Mouse (Mus musculus) liver, embryonic 13.5 days (tissue): ENCODE results near the gene Gm20538. TPM values are rescaled to one million over a fixed set of nuclear protein-coding genes. Genes with fewer than 3 reads are reported as not detected.
A peak's percentile ranks its signal among the peaks of the same experiment; 100 is the strongest.

Experiments used
- ATAC-seq: fragments of 200-750 bp; cut with Nextera tagmentation; 2 replicates; pipeline ENCODE4 v1.8.0; 2017; ENCODE audit warnings: low read depth, mild to moderate bottlenecking, moderate number of reproducible peaks, moderate library complexity
- DNase-seq: peaks from one replicate; pipeline ENCODE4 v3.0.0; 2022
- H3K27ac ChIP-seq: fragments of 300-500 bp; sonication (generic); 2 replicates; pipeline ENCODE4 v1.5.1; 2015; ENCODE audit warnings: moderate library complexity, mild to moderate bottlenecking, inconsistent platforms
- H3K27me3 ChIP-seq: fragments of 300-500 bp; sonication (generic); 2 replicates; pipeline ENCODE4 v1.6.1; 2015; ENCODE audit warnings: mild to moderate bottlenecking, inconsistent platforms
- H3K36me3 ChIP-seq: fragments of 300-500 bp; sonication (generic); 2 replicates; pipeline ENCODE4 v1.6.1; 2015; ENCODE audit warnings: mild to moderate bottlenecking, inconsistent platforms
- H3K4me1 ChIP-seq: fragments of 300-500 bp; sonication (generic); replicated peaks from 2 replicates; pipeline ENCODE4 v1.6.1; 2015; ENCODE audit warnings: inconsistent platforms
- H3K4me2 ChIP-seq: fragments of 300-500 bp; sonication (generic); 2 replicates; pipeline ENCODE4 v1.6.1; 2015; ENCODE audit warnings: inconsistent platforms, mild to moderate bottlenecking, moderate library complexity
- H3K4me3 ChIP-seq: fragments of 300-500 bp; sonication (generic); replicated peaks from 2 replicates; pipeline ENCODE4 v1.5.1; 2015; ENCODE audit warnings: mild to moderate bottlenecking, inconsistent platforms
- H3K9ac ChIP-seq: fragments of 300-500 bp; sonication (generic); 2 replicates; pipeline ENCODE4 v1.6.1; 2015; ENCODE audit warnings: mild to moderate bottlenecking, inconsistent platforms
- H3K9me3 ChIP-seq: fragments of 300-500 bp; sonication (generic); replicated peaks from 2 replicates; pipeline ENCODE4 v1.6.1; 2016; ENCODE audit warnings: inconsistent platforms
- WGBS: fragments of 180-500 bp; shearing (Covaris S2); methylation state at CpG from one replicate; pipeline ENCODE4 v1.1.7; 2015; ENCODE audit not compliant: insufficient replicate concordance; 5-methylcytosine and 5-hydroxymethylcytosine counted together
- polyA plus RNA-seq: library from polyadenylated mRNA; unstranded; fragments of >200 nt; fragmentation: Nextera tagmentation; extraction: Ambion mirVana; gene quantifications from 2 replicates; pipeline ENCODE4 v1.2.1, GENCODE M21; 2015

The Gm20538 gene
- polyA plus RNA-seq, 1 experiment from 2014 or later, result not detected

DNA sequence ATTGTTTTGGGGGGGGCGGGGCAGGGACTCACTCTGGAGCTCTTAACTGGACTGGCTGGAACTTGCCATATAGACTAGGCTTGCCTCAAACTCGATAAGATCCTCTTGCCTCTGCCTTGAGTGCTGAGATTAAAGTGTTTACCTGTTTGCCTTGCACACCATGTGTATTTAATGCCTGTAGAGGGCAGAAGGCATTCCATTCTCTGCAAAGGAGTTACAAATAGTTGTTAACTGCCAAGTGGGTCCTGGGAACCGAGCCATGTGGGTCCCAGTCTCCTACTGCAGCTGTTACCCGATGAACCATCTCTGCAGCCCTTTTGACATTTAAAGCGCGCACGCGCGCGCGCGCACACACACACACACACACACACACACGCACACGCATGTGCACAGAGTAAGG lies 11.4 kb upstream of the Gm20538 start:
- peak overlapping the region; percentile 84 for H3K4me2 ChIP-seq

DNA sequence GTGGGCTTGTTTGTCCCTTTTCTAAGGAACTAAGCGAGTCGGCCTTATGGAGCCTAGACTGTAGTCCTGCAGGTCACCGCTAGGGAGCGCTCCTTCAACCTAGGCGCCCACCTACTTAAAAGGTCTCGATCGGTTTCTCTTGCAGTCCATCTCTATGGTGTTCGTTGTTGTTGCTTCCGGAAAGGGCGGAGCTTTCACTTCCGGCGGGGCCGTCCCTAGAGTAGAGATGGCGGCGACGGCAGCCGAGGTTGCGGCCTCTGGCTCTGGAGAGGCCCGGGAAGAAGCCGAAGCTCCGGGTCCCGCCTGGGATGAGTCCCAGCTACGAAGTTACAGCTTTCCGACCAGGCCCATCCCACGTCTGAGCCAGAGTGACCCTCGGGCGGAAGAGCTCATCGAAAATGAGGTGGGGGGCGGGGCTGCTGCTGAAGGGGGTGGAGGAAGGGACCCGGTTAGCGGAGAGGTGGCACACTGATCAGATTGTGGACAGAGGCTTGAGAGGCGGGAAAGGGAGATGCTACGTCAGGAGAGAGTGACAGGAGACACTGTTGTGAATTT lies 10.1 kb upstream of the Gm20538 start, which contains the start of gene Hif1an:
Gene Hif1an, plus strand, starts transcription at position 199 of the 555 bp plus-strand sequence.
- H3K27ac ChIP-seq, result peak within 1 kb of the TSS; percentile 77
- peak within 1 kb of the TSS; percentile 78 for H3K4me3 ChIP-seq
- H3K36me3 ChIP-seq, result peaks cover 37% of the 10 kb centered on the region
- under 1% methylated on average over 33 of the region's 33 CpGs for WGBS
- peaks cover 21% of the 10 kb centered on the region for H3K4me1 ChIP-seq
- no peaks in the 10 kb centered on the region for H3K9me3 ChIP-seq
- H3K4me2 ChIP-seq, result peak within 1 kb of the TSS; percentile 84
- H3K27me3 ChIP-seq, result peaks cover 9% of the 10 kb centered on the region
- H3K9ac ChIP-seq, result peak within 1 kb of the TSS; percentile 80
- ATAC-seq (peak; percentile 98), DNase-seq (peak; percentile 91)

More for the DNA sequence above, 11.4 kb upstream of the Gm20538 start:
- Histone ChIP-seq H3K9me3 (no peaks in the 10 kb centered on the region), H3K9ac (no peak overlapping the region), H3K27ac (no peak overlapping the region), H3K27me3 (no peaks in the 10 kb centered on the region), H3K4me1 (peaks cover 21% of the 10 kb centered on the region), H3K4me3 (peak overlapping the region; percentile 78; the same call in 1 of the 2 replicates), H3K36me3 (peaks cover 50% of the 10 kb centered on the region)
- DNase-seq, result no peak
- 89% methylated on average over 14 of the region's 14 CpGs for WGBS
- ATAC-seq, result no peak

DNA sequence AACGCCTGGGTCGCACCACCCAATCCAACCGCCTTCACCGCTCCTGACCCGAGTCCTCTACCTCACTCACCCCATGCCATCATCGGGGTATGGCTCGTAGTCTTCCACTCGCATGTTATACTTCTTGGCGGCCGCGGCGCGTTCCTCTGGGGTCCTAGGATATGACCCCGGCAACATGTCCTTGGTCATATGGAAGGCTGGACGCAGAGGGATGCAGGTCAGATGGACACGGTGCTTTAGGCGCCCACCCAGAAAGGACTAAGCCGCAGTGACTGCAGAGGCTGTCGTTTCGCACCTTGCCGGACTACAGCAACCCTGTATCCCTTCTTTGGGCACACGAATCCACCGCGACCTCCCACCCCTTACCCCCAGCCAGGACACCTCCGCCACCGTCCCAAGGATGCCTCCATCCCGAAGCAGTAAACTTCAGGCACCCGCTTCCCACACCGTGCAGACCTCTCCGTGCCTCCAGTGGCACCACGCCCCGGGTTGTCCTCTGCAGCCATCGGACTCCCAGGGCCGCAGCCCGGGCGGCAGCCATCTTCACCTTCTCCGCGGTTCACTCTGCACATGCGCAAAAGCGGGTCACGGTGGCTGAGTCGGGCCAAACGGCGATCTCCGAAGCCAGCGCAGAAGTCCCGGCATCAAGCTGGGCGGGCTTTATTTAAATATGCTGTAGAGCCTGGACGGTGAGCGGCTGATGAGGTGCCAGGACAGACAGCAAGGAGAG lies 2.4 kb upstream of the Gm20538 start, which contains the start of gene Ndufb8:
Gene Ndufb8, minus strand, starts transcription at position 580 of the 730 bp plus-strand sequence.
- Histone ChIP-seq H3K9me3 (no peaks in the 10 kb centered on the region), H3K4me1 (peaks cover 19% of the 10 kb centered on the region), H3K27ac (peak within 1 kb of the TSS; percentile 70), H3K4me2 (peak within 1 kb of the TSS; percentile 80), H3K27me3 (peaks cover 10% of the 10 kb centered on the region), H3K4me3 (peak within 1 kb of the TSS; percentile 91), H3K36me3 (peaks cover 34% of the 10 kb centered on the region), H3K9ac (peak within 1 kb of the TSS; percentile 92)
- peak; percentile 89 for ATAC-seq
- peak; percentile 92 for DNase-seq
- under 1% methylated on average over 50 of the region's 50 CpGs for WGBS

DNA sequence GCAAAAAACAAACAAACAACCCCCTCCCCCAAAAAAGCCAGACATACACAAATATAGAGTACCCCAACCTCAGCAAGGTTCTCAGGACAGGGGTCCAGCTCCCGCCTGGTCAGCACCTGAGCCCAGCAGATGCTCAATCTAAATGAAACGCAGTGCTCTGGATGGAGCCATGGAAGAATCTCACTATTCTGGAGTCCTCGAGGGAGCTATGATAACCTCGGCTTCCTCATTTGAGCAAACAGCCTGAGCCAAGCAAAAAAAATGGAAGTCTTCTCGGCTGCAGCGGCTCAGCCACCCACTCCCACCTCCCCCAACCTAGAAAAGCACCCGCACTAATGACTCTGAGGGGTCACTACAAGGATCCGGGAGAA lies 1.8 kb upstream of the Gm20538 start:
- H3K9ac ChIP-seq, result peak overlapping the region; percentile 92
- DNase-seq (no peak), ATAC-seq (no peak)
- H3K4me2 ChIP-seq, result peak overlapping the region; percentile 80
- 1% methylated on average over 8 of the region's 8 CpGs for WGBS
- peaks cover 39% of the 10 kb centered on the region for H3K36me3 ChIP-seq
- H3K27me3 ChIP-seq, result peaks cover 10% of the 10 kb centered on the region
- H3K9me3 ChIP-seq, result no peaks in the 10 kb centered on the region
- peaks cover 19% of the 10 kb centered on the region for H3K4me1 ChIP-seq
- H3K27ac ChIP-seq, result peak overlapping the region; percentile 70
- peak overlapping the region; percentile 91 for H3K4me3 ChIP-seq

DNA sequence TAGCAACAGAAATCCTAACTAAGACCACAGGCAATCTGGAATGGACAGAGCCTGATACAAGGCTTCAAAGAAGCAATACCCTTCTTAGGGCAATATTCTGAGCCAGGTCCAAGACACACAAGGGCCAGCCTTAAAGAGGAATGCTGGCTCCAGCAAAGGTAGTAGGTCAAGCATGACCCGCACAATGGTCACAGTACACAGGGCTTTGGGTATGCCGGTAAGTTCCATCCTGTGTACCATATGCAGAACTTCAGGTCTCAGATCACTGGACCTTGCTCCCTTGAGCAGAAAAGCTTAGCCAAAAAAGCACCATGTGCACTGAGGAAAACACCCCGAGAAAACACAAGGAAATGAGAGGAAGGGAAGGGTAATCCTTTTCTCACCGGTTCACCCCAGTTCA lies 655 bp upstream of the Gm20538 start:
- H3K36me3 ChIP-seq, result peaks cover 51% of the 10 kb centered on the region

DNA sequence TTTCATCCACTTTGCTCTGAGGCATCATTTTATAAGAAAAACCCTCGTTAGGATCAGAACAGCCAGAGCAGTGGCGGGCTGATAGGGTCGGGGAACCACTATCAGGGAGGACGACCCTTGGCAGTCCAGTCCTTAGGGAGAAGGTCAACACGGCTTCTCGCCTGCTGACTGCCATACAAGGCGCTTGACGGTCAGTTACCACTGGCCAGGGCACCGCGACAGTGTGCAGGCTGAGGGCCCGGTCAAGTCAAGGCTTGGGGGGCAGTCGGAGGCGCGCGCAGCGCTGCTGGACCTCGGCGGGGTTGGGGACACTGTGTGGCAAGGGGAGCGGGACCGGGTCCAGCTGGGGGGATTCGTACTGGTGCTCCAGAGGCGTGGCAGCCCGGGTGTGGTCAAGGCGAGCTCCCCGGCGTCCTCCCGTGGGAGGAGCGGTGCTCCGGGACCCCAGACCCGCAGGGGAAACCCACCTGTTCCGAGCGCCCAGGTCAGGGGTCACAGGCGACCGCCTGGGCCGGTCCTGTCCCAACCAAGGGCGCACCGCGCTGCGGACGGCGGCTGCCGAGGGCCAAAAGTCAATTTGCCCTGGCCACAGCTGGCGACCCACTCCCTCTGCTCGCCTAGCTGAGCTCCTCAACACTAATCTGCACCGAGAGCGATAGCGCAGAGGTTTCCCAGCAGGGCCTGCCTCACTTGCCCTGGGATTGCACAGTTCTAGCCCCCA lies 7.2 kb downstream of the Gm20538 start, which contains the start of gene Sec31b:
Gene Sec31b, minus strand, starts transcription at position 544 of the 721 bp plus-strand sequence.
- Histone ChIP-seq H3K4me2 (peak within 1 kb of the TSS; percentile 88), H3K9me3 (peaks cover 4% of the 10 kb centered on the region; the same call in 1 of the 2 replicates), H3K9ac (peak within 1 kb of the TSS; percentile 69), H3K27ac (no peak within 1 kb of the TSS), H3K4me1 (peaks cover 18% of the 10 kb centered on the region), H3K27me3 (no peaks in the 10 kb centered on the region), H3K36me3 (peaks cover 28% of the 10 kb centered on the region), H3K4me3 (peak within 1 kb of the TSS; percentile 65)
- peak; percentile 28 for DNase-seq
- under 1% methylated on average over 47 of the region's 47 CpGs for WGBS
- peak; percentile 53 for ATAC-seq

More for the DNA sequence above, 655 bp upstream of the Gm20538 start:
- DNase-seq, result no peak
- no peak for ATAC-seq
- Histone ChIP-seq H3K4me1 (peaks cover 19% of the 10 kb centered on the region), H3K27me3 (peaks cover 7% of the 10 kb centered on the region), H3K9me3 (no peaks in the 10 kb centered on the region), H3K4me2 (no peak overlapping the region; the same call in 1 of the 2 replicates), H3K9ac (no peak overlapping the region), H3K27ac (no peak overlapping the region), H3K4me3 (no peak overlapping the region)
- WGBS, result 82% methylated on average over 4 of the region's 4 CpGs

DNA sequence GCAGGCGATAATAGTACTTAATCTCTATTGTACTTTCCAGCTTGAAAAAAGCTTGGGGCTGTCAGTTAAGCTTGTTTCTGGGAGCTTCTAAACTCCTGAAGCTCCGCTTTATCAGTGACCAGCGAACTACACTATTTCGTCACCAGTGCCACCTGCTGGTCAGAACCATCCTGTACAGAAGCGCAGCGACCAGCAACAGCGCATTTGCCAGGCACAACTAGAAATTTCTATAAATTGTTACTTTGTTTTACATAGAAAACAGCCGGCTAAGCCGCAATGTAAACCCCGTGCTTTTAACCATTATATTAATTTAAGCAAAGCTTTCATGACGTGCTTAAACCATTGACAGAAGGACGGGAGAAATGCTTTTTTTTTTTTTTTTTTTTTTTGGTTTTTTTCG lies 7.9 kb downstream of the Gm20538 start:
- peaks cover 4% of the 10 kb centered on the region; the same call in 1 of the 2 replicates for H3K9me3 ChIP-seq
- H3K36me3 ChIP-seq, result peaks cover 21% of the 10 kb centered on the region
- no peaks in the 10 kb centered on the region for H3K27me3 ChIP-seq
- 0 out of 2 replicates have a peak, but pooled peaks have one; percentile 53 for ATAC-seq
- peak overlapping the region; percentile 65 for H3K4me3 ChIP-seq
- peaks cover 18% of the 10 kb centered on the region for H3K4me1 ChIP-seq
- DNase-seq, result peak; percentile 61
- H3K4me2 ChIP-seq, result peak overlapping the region; percentile 88
- no peak overlapping the region for H3K27ac ChIP-seq
- H3K9ac ChIP-seq, result no peak overlapping the region
- WGBS, result 1% methylated on average over 13 of the region's 13 CpGs

DNA sequence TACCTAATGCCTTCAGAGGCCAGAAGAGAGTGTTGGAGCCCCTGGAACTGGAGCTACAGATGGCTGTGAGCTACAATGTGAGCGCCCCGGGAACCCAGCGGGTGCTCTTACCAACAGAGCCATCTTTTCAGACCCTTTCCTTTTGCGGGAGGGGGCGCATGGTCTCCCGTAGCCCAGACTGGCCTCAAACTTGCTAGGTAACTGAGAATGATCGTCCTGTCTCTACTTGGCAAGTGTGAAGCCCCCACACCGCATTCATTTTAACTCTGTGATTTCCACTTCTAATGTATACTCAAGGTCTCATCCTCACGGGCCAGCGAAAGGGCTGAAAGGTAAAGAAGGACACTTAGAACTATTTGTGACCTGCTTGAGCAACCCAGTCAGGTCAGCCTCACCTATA lies 8.3 kb downstream of the Gm20538 start:
- DNase-seq, result no peak
- Histone ChIP-seq H3K4me3 (0 out of 2 replicates have a peak overlapping the region, but pooled peaks have one; percentile 65), H3K9ac (no peak overlapping the region), H3K27ac (no peak overlapping the region), H3K4me2 (peak overlapping the region; percentile 88), H3K9me3 (peaks cover 4% of the 10 kb centered on the region; the same call in 1 of the 2 replicates), H3K36me3 (peaks cover 17% of the 10 kb centered on the region), H3K4me1 (peaks cover 18% of the 10 kb centered on the region), H3K27me3 (no peaks in the 10 kb centered on the region)
- 66% methylated on average over 10 of the region's 10 CpGs for whole genome bisulfite sequencing
- ATAC-seq, result no peak

DNA sequence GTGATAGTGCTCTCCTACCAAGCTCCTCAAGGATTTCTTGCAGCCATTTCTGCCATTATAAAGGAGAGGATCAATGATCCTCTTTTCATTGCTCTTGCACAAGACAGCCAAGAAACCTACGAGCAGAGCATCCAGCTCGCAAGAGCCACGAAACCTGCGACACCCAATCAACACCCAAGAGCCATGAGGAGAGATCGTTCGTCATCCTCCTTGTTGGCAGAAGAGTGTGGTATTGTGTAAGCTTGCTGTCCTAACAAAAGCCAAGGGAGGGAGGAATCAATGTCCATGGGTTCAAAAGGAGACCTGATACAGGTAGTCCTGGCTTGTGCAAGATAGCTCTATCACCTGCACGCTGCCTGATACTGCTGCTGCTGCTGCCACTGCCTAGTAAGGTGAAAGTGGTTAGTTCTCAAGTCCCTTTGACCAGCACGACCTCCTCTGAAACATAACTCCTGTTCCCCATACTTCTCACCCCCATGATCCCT lies 9.9 kb downstream of the Gm20538 start:
- H3K27me3 ChIP-seq, result no peaks in the 10 kb centered on the region
- H3K4me3 ChIP-seq, result no peak overlapping the region
- no peak for DNase-seq
- WGBS, result 79% methylated on average over 8 of the region's 8 CpGs
- H3K27ac ChIP-seq, result no peak overlapping the region
- H3K4me1 ChIP-seq, result peaks cover 18% of the 10 kb centered on the region
- no peak overlapping the region for H3K4me2 ChIP-seq
- 0 out of 2 replicates have a peak, but pooled peaks cover under 1% of the 10 kb centered on the region for H3K36me3 ChIP-seq
- no peak overlapping the region for H3K9ac ChIP-seq
- peaks cover 4% of the 10 kb centered on the region; the same call in 1 of the 2 replicates for H3K9me3 ChIP-seq
- no peak for ATAC-seq

DNA sequence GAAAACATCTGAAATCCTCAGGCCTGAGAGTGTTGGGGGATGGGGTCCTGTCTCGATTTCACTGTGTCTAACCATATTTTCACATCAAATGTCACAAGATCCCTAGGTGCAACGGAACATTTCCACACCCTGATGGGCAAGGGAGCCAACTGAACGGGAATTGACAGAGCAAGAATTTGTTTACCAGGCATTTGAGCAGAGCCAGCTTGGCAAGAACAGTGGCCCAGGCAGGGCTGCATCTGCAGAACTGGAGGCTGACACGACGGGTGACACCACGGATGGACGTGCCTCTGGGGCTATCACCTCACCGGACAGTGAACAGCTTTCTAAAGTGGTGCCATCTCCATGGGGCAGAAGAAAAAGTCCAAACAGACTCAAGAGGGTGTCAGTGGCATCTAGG lies 15.2 kb downstream of the Gm20538 start:
- no peak for ATAC-seq
- Histone ChIP-seq H3K9me3 (peaks cover 4% of the 10 kb centered on the region; the same call in 1 of the 2 replicates), H3K27ac (no peak overlapping the region), H3K27me3 (no peaks in the 10 kb centered on the region), H3K4me2 (no peak overlapping the region), H3K4me1 (no peaks in the 10 kb centered on the region), H3K36me3 (no peaks in the 10 kb centered on the region), H3K9ac (no peak overlapping the region), H3K4me3 (no peak overlapping the region)
- 73% methylated on average over 8 of the region's 8 CpGs for WGBS
- no peak for DNase-seq

DNA sequence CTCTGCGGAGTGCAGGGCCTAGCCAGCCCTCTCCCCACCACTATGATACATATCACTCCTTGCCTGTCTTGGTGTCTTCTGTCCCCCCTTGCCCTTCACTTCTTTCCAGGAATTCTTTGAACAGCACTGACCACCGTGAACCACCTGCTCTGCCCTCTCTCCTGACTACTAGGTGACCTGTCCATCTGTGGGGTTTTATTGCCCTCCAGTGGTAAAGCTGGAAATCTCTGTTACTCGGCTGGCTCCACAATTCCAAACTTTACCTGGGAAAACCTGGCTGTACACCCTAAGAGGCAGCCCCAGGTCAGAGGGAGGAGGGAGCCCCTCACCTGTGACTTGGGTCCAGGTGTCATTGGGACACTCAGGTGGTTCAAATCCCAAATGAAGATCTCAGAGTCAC lies 17.3 kb downstream of the Gm20538 start:
- Histone ChIP-seq H3K36me3 (no peaks in the 10 kb centered on the region), H3K4me3 (no peak overlapping the region), H3K4me1 (no peaks in the 10 kb centered on the region), H3K27ac (no peak overlapping the region), H3K9me3 (no peaks in the 10 kb centered on the region), H3K27me3 (0 out of 2 replicates have a peak, but pooled peaks cover 3% of the 10 kb centered on the region), H3K9ac (no peak overlapping the region), H3K4me2 (no peak overlapping the region)
- ATAC-seq, result no peak
- WGBS, result 29% methylated on average over 3 of the region's 3 CpGs
- no peak for DNase-seq
